Comparison of ENCODE assay signal across 19 mouse cellular contexts in the genomic region with DNA sequence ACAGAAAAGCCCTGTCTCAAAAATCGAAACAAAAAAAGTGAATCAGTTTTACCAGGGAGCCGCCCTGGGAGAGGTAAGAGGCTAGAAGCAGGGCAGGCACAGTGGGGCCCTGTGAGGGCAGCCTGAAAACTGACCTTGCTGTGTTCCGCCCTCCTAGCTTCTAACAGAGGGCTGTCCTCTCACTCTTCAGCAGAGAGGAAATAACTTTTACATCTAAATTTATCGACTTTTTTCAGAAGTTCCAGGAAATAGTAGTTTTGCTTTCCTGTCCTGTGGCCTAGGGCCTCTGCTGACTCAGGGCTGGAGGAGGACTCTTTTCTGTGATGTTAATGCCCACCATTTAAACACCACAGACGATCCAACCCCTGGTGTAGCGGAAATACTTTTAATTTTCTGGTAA. TPM values are rescaled to one million over a fixed set of nuclear protein-coding genes. Genes with fewer than 3 reads are reported as not detected.
A peak's percentile ranks its signal among the peaks of the same experiment; 100 is the strongest.
DNase-seq lines count a peak whose midpoint lies in the region; ATAC-seq and TF ChIP-seq lines count a peak whose summit lies in the region.
"Had no signal": no experiment of that assay in that cellular context is flagged by ENCODE, and none has a peak within 500 bp of the region (broad histone marks: within the 10 kb centered on the region; RNA-seq: fewer than 3 reads in every experiment).

No protein-coding gene starts in this region.

- H3K27ac ChIP-seq in heart, embryonic 13.5 days (replicated peaks) = peak overlapping the region; percentile 3; the same call in 1 of the 2 replicates
- H3K27ac ChIP-seq in liver, postnatal 0 days (ENCODE audit: low read depth) = peak overlapping the region; percentile 67; the same call in 1 of the 2 replicates
- no peak overlapping the region for H3K27ac ChIP-seq in liver, embryonic 11.5 days (ENCODE audit: low read depth, low read length)
- peak overlapping the region; percentile 21; the same call in 1 of the 2 replicates for H3K27ac ChIP-seq in small intestine, adult 2 months (ENCODE audit: insufficient read depth, low read depth, low read length)
- H3K27ac ChIP-seq: embryonic facial prominence, embryonic 13.5 days; forebrain, embryonic 13.5 days; gastrocnemius, adult 2 months; hindbrain, postnatal 0 days; midbrain, embryonic 10.5 days had no signal

- TF ChIP-seq POLR2A in small intestine, adult 2 months (IDR thresholded peaks at IDR 0.05; ENCODE audit: low read depth, low read length) = no peak

- no peaks in the 10 kb centered on the region for H3K9me3 ChIP-seq in heart, embryonic 13.5 days
- no peaks in the 10 kb centered on the region for H3K9me3 ChIP-seq in liver, postnatal 0 days (ENCODE audit: low read length)
- H3K9me3 ChIP-seq in liver, embryonic 11.5 days (ENCODE audit: control insufficient read depth, low read length) = no peaks in the 10 kb centered on the region
- H3K9me3 ChIP-seq: embryonic facial prominence, embryonic 13.5 days; forebrain, embryonic 13.5 days; midbrain, embryonic 10.5 days had no signal

- H3K4me1 ChIP-seq in heart, embryonic 13.5 days = peaks cover 11% of the 10 kb centered on the region
- H3K4me1 ChIP-seq in liver, postnatal 0 days (ENCODE audit: insufficient read depth) = peaks cover 4% of the 10 kb centered on the region; the same call in 1 of the 2 replicates
- no peaks in the 10 kb centered on the region for H3K4me1 ChIP-seq in liver, embryonic 11.5 days (replicated peaks; ENCODE audit: control insufficient read depth, insufficient read depth, low read length)
- H3K4me1 ChIP-seq in small intestine, adult 2 months (ENCODE audit: control insufficient read depth, insufficient read depth, insufficient read length, low read length) = peaks cover 11% of the 10 kb centered on the region
- H3K4me1 ChIP-seq: forebrain, embryonic 13.5 days; midbrain, embryonic 10.5 days had no signal

- TF ChIP-seq CTCF in liver, postnatal 0 days (IDR thresholded peaks at IDR 0.05; ENCODE audit: low read depth) = no peak
- TF ChIP-seq CTCF in small intestine, adult 2 months (IDR thresholded peaks at IDR 0.05; ENCODE audit: extremely low read depth, insufficient read length, insufficient replicate concordance, low read depth, low read length) = no peak

- no peak overlapping the region for H3K9ac ChIP-seq in heart, embryonic 13.5 days
- no peak overlapping the region for H3K9ac ChIP-seq in liver, postnatal 0 days (replicated peaks)
- no peak overlapping the region for H3K9ac ChIP-seq in liver, embryonic 11.5 days (ENCODE audit: low read depth, low read length)
- H3K9ac ChIP-seq: embryonic facial prominence, embryonic 13.5 days; forebrain, embryonic 13.5 days; lung, embryonic 14.5 days had no signal

- 64% methylated on average over 6 of the region's 6 CpGs for WGBS in heart, embryonic 13.5 days
- 42% methylated on average over 6 of the region's 6 CpGs for WGBS in liver, postnatal 0 days (ENCODE audit: insufficient replicate concordance)
- 52% methylated on average over 6 of the region's 6 CpGs for WGBS in liver, embryonic 11.5 days
- WGBS in small intestine, adult 2 months = 63% methylated on average over 6 of the region's 6 CpGs

- no peak for ATAC-seq in heart, embryonic 13.5 days (ENCODE audit: extremely low read depth, insufficient number of reproducible peaks, low FRiP score, low TSS enrichment)
- ATAC-seq in liver, postnatal 0 days = peak; percentile 43; the same call in 1 of the 2 replicates
- no peak for ATAC-seq in liver, embryonic 11.5 days (replicated peaks; ENCODE audit: low FRiP score)
- ATAC-seq: forebrain, embryonic 13.5 days; hindbrain, postnatal 0 days had no signal

- no peak for DNase-seq in heart, adult 18-20 months
- DNase-seq in liver, postnatal 0 days = no peak
- no peak for DNase-seq in liver, embryonic 11.5 days (ENCODE audit: low spot score)
- peak; percentile 75 for DNase-seq in induced T-regulatory cell, adult 2 months (ENCODE audit: low read depth)
- DNase-seq in cerebellum, postnatal 4 days (ENCODE audit: low spot score in 2 of 2) = no peak
- no peak for DNase-seq in yolk sac, embryonic 10.5 days (ENCODE audit: low spot score)
- DNase-seq: cerebellum, adult 9-11 months; gastrocnemius, adult 2 months; lung, embryonic 14.5 days; spleen, adult 18-20 months; thymus, adult 18-20 months had no signal

- TF ChIP-seq EP300 in liver, postnatal 0 days (IDR thresholded peaks at IDR 0.05; ENCODE audit: low read depth) = peak; percentile 36; the same call in 1 of the 2 replicates

- no peaks in the 10 kb centered on the region for H3K36me3 ChIP-seq in heart, embryonic 13.5 days
- H3K36me3 ChIP-seq in liver, postnatal 0 days (replicated peaks; ENCODE audit: insufficient read depth, low read length) = no peaks in the 10 kb centered on the region
- H3K36me3 ChIP-seq in liver, embryonic 11.5 days (ENCODE audit: control insufficient read depth, insufficient read depth, low read length) = no peaks in the 10 kb centered on the region
- no peaks in the 10 kb centered on the region for H3K36me3 ChIP-seq in small intestine, adult 2 months (ENCODE audit: control insufficient read depth, insufficient read depth, low read length)
- H3K36me3 ChIP-seq: embryonic facial prominence, embryonic 13.5 days; midbrain, embryonic 10.5 days had no signal

- no peaks in the 10 kb centered on the region for H3K27me3 ChIP-seq in heart, embryonic 13.5 days (replicated peaks)
- H3K27me3 ChIP-seq in liver, postnatal 0 days (ENCODE audit: insufficient read depth, low read length) = no peaks in the 10 kb centered on the region
- no peaks in the 10 kb centered on the region for H3K27me3 ChIP-seq in liver, embryonic 11.5 days (replicated peaks; ENCODE audit: control insufficient read depth, insufficient read depth, low read length)
- no peaks in the 10 kb centered on the region for H3K27me3 ChIP-seq in small intestine, adult 2 months (ENCODE audit: control insufficient read depth, insufficient read depth, low read length)
- H3K27me3 ChIP-seq: embryonic facial prominence, embryonic 13.5 days; forebrain, embryonic 13.5 days had no signal

- no peak overlapping the region for H3K4me3 ChIP-seq in heart, embryonic 13.5 days
- H3K4me3 ChIP-seq in liver, postnatal 0 days (ENCODE audit: low read depth, low read length) = no peak overlapping the region
- H3K4me3 ChIP-seq in liver, embryonic 11.5 days (ENCODE audit: low read depth, low read length) = no peak overlapping the region
- H3K4me3 ChIP-seq in small intestine, adult 2 months (ENCODE audit: low read depth, low read length) = no peak overlapping the region
- H3K4me3 ChIP-seq: embryonic facial prominence, embryonic 13.5 days; forebrain, embryonic 13.5 days; gastrocnemius, adult 2 months; midbrain, embryonic 10.5 days; myocyte had no signal

- no peak overlapping the region for H3K4me2 ChIP-seq in heart, embryonic 13.5 days
- H3K4me2 ChIP-seq in liver, postnatal 0 days (ENCODE audit: low read depth, low read length) = no peak overlapping the region
- no peak overlapping the region for H3K4me2 ChIP-seq in liver, embryonic 11.5 days
- H3K4me2 ChIP-seq: embryonic facial prominence, embryonic 13.5 days; forebrain, embryonic 13.5 days; heart, embryonic 11.5 days; lung, embryonic 14.5 days had no signal

RNA-seq across cellular contexts. Expression of gene Irf8, which starts 21.0 kb away (rescaled TPM):
- 7.1 and 7.9 TPM in 2 replicates for polyA plus RNA-seq in heart, embryonic 13.5 days (2015; fragmentation: Nextera tagmentation; extraction: Ambion mirVana)
- total RNA-seq in heart, adult 18-20 months (2021) = 1 to 10 TPM; 4.8 to 6.9 TPM
- polyA plus RNA-seq in liver, postnatal 0 days (2015; fragmentation: Nextera tagmentation; extraction: Ambion mirVana) = 28.3 and 31.8 TPM in 2 replicates
- 10.5 and 12.3 TPM in 2 replicates for polyA plus RNA-seq in liver, embryonic 11.5 days (2014; fragmentation: Nextera tagmentation; extraction: Ambion mirVana)
- 48.7 and 124 TPM in 2 replicates for polyA plus RNA-seq in small intestine, adult 2 months (2012; rRNA removed)
- polyA plus RNA-seq: myocyte had no signal

RNA-seq across cellular contexts. Expression of gene Emc8, which starts 46.8 kb away (rescaled TPM):
- polyA plus RNA-seq in heart, embryonic 13.5 days (2015; fragmentation: Nextera tagmentation; extraction: Ambion mirVana) = 164 and 174 TPM in 2 replicates
- total RNA-seq in heart, adult 18-20 months (2021) = 10 to 100 TPM; 42.7 to 46.4 TPM
- 81.1 and 83.9 TPM in 2 replicates for polyA plus RNA-seq in liver, postnatal 0 days (2015; fragmentation: Nextera tagmentation; extraction: Ambion mirVana)
- polyA plus RNA-seq in liver, embryonic 11.5 days (2014; fragmentation: Nextera tagmentation; extraction: Ambion mirVana) = 265 and 295 TPM in 2 replicates
- polyA plus RNA-seq in small intestine, adult 2 months (2012; rRNA removed) = 65.0 and 109 TPM in 2 replicates

RNA-seq across cellular contexts. Expression of gene Cox4i1, which starts 47.2 kb away (rescaled TPM):
- 1,738 and 2,034 TPM in 2 replicates for polyA plus RNA-seq in heart, embryonic 13.5 days (2015; fragmentation: Nextera tagmentation; extraction: Ambion mirVana)
- total RNA-seq in heart, adult 18-20 months (2021) = 1,000 to 10,000 TPM; 4,737 to 4,778 TPM
- 1,191 and 1,240 TPM in 2 replicates for polyA plus RNA-seq in liver, postnatal 0 days (2015; fragmentation: Nextera tagmentation; extraction: Ambion mirVana)
- 1,052 and 1,118 TPM in 2 replicates for polyA plus RNA-seq in liver, embryonic 11.5 days (2014; fragmentation: Nextera tagmentation; extraction: Ambion mirVana)
- polyA plus RNA-seq in small intestine, adult 2 months (2012; rRNA removed) = 631 and 1,064 TPM in 2 replicates

RNA-seq across cellular contexts. Expression of gene Gm27021, which starts 47.3 kb away (rescaled TPM):
- 2.0 and 2.3 TPM in 2 replicates for polyA plus RNA-seq in heart, embryonic 13.5 days (2015; fragmentation: Nextera tagmentation; extraction: Ambion mirVana)
- not detected for total RNA-seq in heart, adult 18-20 months (2021)
- polyA plus RNA-seq in liver, postnatal 0 days (2015; fragmentation: Nextera tagmentation; extraction: Ambion mirVana) = 0.58 and 1.4 TPM in 2 replicates
- polyA plus RNA-seq in liver, embryonic 11.5 days (2014; fragmentation: Nextera tagmentation; extraction: Ambion mirVana) = 0.69 and 2.4 TPM in 2 replicates
- 11.4 TPM in 1 of 2 replicates, not detected in the other for polyA plus RNA-seq in small intestine, adult 2 months (2012; rRNA removed)
- total RNA-seq: gastrocnemius, adult 2 months had no signal
